Mouse (Mus musculus) embryonic facial prominence, embryonic 13.5 days (tissue): ENCODE results near the gene Zfp366. TPM values are rescaled to one million over a fixed set of nuclear protein-coding genes. Genes with fewer than 3 reads are reported as not detected.

Experiments used
- ATAC-seq: fragments of 200-750 bp; cut with Nextera tagmentation; 2 replicates; pipeline ENCODE4 v1.8.0; 2017; ENCODE audit warnings: low read depth; ENCODE audit not compliant: insufficient number of reproducible peaks, insufficient read depth, low FRiP score, low TSS enrichment
- H3K27ac ChIP-seq: fragments of 300-500 bp; sonication (generic); 2 replicates; pipeline ENCODE4 v1.5.1; 2015; ENCODE audit warnings: moderate library complexity, mild to moderate bottlenecking, inconsistent platforms
- H3K27me3 ChIP-seq: fragments of 300-500 bp; sonication (generic); 2 replicates; pipeline ENCODE4 v1.6.1; 2015; ENCODE audit warnings: mild to moderate bottlenecking, inconsistent platforms
- H3K36me3 ChIP-seq: fragments of 300-500 bp; sonication (generic); 2 replicates; pipeline ENCODE4 v1.6.1; 2015; ENCODE audit warnings: mild to moderate bottlenecking, inconsistent platforms
- H3K4me1 ChIP-seq: fragments of 300-500 bp; sonication (generic); 2 replicates; pipeline ENCODE4 v1.6.1; 2015; ENCODE audit warnings: inconsistent platforms
- H3K4me2 ChIP-seq: fragments of 300-500 bp; sonication (generic); 2 replicates; pipeline ENCODE4 v1.6.1; 2015; ENCODE audit warnings: moderate library complexity, mild to moderate bottlenecking, inconsistent platforms
- H3K4me3 ChIP-seq: fragments of 300-500 bp; sonication (generic); 2 replicates; pipeline ENCODE4 v1.5.1; 2015; ENCODE audit warnings: mild to moderate bottlenecking, inconsistent platforms
- H3K9ac ChIP-seq: fragments of 300-500 bp; sonication (generic); 2 replicates; pipeline ENCODE4 v1.6.1; 2015; ENCODE audit warnings: mild to moderate bottlenecking, inconsistent platforms
- H3K9me3 ChIP-seq: fragments of 300-500 bp; sonication (generic); 2 replicates; pipeline ENCODE4 v1.6.1; 2016; ENCODE audit warnings: inconsistent platforms
- WGBS: fragments of 180-500 bp; shearing (Covaris S2); methylation state at CpG from one replicate; pipeline ENCODE4 v1.1.7; 2015; ENCODE audit warnings: mixed read lengths; 5-methylcytosine and 5-hydroxymethylcytosine counted together
- polyA plus RNA-seq: library from polyadenylated mRNA; unstranded; fragments of >200 nt; fragmentation: Nextera tagmentation; extraction: Ambion mirVana; gene quantifications from 2 replicates; pipeline ENCODE4 v1.2.1, GENCODE M21; 2015

Zfp366 gene
- 0.42 and 0.48 TPM in 2 replicates for polyA plus RNA-seq

DNA sequence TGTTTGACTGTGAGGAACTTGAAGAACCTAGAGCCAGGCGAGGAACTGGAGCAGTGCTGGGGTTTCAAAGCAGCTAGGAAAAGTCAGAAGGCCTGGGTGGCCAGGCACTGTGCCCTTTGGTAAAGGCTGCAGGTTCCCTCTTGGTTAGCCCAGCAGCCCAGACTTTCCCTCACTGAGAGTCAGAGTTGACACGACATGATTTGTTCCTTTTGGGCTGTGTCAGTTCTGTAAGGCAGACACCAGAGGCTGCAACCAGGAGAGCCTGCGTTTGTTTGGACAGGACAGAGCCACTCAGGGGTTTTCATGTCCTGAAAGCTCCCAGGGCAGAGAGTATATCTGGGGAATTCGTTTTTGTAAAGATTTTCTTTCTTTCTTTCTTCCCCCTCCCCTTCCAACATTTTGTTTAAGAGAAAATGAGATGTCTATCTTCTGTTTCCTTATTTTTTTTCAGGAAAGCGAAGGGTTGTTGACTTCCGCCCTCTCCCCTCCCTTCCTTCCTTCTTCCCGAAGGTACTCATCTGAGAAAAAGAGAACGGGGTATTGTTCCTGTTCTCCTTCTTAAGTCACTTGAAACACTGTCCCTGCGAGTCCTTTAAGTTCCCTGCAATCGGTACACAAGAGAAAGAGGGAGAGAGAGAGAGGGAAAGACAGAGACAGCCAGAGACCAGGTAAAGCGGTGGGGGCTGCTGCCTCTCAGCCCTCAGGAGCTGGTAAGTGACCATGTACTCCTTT, at the start of gene Zfp366:
Zfp366 (plus strand) TSS at position 669 of the 732 bp plus-strand sequence.
- Histone ChIP-seq H3K4me3 (peak within 1 kb of the TSS; percentile 10), H3K4me2 (no peak within 1 kb of the TSS), H3K9ac (0 out of 2 replicates have a peak within 1 kb of the TSS, but pooled peaks have one; percentile 12), H3K9me3 (no peaks in the 10 kb centered on the region), H3K27ac (no peak within 1 kb of the TSS), H3K36me3 (no peaks in the 10 kb centered on the region), H3K4me1 (no peaks in the 10 kb centered on the region), H3K27me3 (no peaks in the 10 kb centered on the region)
- ATAC-seq = no peak
- 52% methylated on average over 11 of the region's 11 CpGs for WGBS

GRCm38 (mm10) chr13:99138351-99139255, 46.0 kb upstream of the Zfp366 start:
- Histone ChIP-seq H3K27ac (no peak overlapping the region), H3K4me3 (no peak overlapping the region), H3K4me1 (no peaks in the 10 kb centered on the region), H3K36me3 (no peaks in the 10 kb centered on the region), H3K9me3 (no peaks in the 10 kb centered on the region), H3K4me2 (no peak overlapping the region), H3K27me3 (no peaks in the 10 kb centered on the region), H3K9ac (no peak overlapping the region)
- ATAC-seq = no peak
- WGBS = 72% methylated on average over 12 of the region's 12 CpGs

DNA sequence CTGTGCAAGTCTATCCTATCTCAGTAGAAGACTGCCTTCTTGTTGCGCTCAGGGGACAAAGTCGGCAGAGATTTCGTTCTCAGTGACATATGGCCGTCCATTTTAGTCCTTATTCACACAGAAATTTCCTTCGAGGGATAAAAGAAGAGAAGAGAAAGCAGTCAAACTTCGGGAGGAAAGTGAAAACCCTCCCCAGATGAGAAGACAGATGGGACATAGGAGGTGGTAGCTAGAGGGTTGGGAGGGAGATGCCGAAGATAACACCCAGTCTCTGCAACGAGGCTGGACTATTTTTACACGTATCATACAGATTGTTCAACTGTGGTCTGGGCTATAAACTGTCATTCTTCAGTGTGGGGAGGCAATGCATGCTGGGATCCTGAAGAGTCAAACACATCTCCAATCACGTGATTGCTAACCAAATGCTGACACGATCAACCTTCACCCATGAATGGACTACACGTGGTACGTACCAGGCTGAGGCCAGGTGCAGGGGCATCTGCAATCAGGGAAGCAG, 38.2 kb upstream of the Zfp366 start:
- H3K9ac ChIP-seq = no peak overlapping the region
- no peaks in the 10 kb centered on the region for H3K36me3 ChIP-seq
- H3K9me3 ChIP-seq = no peaks in the 10 kb centered on the region
- no peak for ATAC-seq
- H3K27ac ChIP-seq = no peak overlapping the region
- H3K27me3 ChIP-seq = no peaks in the 10 kb centered on the region
- H3K4me2 ChIP-seq = no peak overlapping the region
- H3K4me1 ChIP-seq = peaks cover 9% of the 10 kb centered on the region
- WGBS = 84% methylated on average over 13 of the region's 13 CpGs
- H3K4me3 ChIP-seq = no peak overlapping the region

- no peaks in the 10 kb centered on the region for H3K9me3 ChIP-seq
- no peak overlapping the region for H3K27ac ChIP-seq
- H3K4me2 ChIP-seq = no peak overlapping the region
- no peaks in the 10 kb centered on the region for H3K36me3 ChIP-seq
- ATAC-seq = no peak
- no peak overlapping the region for H3K9ac ChIP-seq
- 0 out of 2 replicates have a peak, but pooled peaks cover 6% of the 10 kb centered on the region for H3K27me3 ChIP-seq
- H3K4me1 ChIP-seq = peaks cover 14% of the 10 kb centered on the region
- WGBS = 78% methylated on average over 6 of the region's 6 CpGs
- no peak overlapping the region for H3K4me3 ChIP-seq
Observed at GRCm38 (mm10) chr13:99147645-99148111, 36.9 kb upstream of the Zfp366 start.

GRCm38 (mm10) chr13:99149551-99150305, 34.9 kb upstream of the Zfp366 start:
- WGBS = 64% methylated on average over 14 of the region's 14 CpGs
- no peaks in the 10 kb centered on the region for H3K9me3 ChIP-seq
- no peak overlapping the region for H3K4me3 ChIP-seq
- H3K36me3 ChIP-seq = no peaks in the 10 kb centered on the region
- ATAC-seq = no peak
- no peak overlapping the region for H3K9ac ChIP-seq
- H3K4me1 ChIP-seq = peaks cover 15% of the 10 kb centered on the region
- no peak overlapping the region for H3K27ac ChIP-seq
- no peak overlapping the region for H3K4me2 ChIP-seq
- 0 out of 2 replicates have a peak, but pooled peaks cover 12% of the 10 kb centered on the region for H3K27me3 ChIP-seq

DNA sequence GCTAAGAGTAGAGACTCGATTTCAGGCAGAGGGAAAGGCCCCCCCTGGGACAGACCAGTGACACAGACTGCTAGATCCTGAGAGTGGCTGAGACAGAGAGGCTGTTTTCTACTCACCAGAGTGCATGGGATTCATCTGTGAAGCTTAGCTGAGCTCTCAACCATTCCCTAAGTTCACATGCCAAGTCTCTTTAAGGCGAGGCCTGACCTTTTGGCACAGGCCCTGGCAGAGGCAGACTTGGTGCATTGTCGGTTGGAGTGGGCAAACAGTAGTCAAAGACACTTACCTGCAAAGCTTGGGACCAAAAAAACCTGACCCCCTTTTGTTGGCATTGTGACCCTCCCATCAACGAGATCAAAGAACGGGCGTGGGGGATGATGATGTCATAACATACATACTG, 34.0 kb upstream of the Zfp366 start:
- Histone ChIP-seq H3K9ac (no peak overlapping the region), H3K4me1 (peaks cover 15% of the 10 kb centered on the region), H3K27me3 (0 out of 2 replicates have a peak, but pooled peaks cover 12% of the 10 kb centered on the region), H3K36me3 (no peaks in the 10 kb centered on the region), H3K4me3 (no peak overlapping the region), H3K4me2 (no peak overlapping the region), H3K27ac (no peak overlapping the region), H3K9me3 (no peaks in the 10 kb centered on the region)
- ATAC-seq = no peak
- WGBS = 69% methylated on average over 6 of the region's 6 CpGs

GRCm38 (mm10) chr13:99151121-99151520, 33.5 kb upstream of the Zfp366 start:
- peaks cover 15% of the 10 kb centered on the region for H3K4me1 ChIP-seq
- no peak overlapping the region for H3K27ac ChIP-seq
- H3K27me3 ChIP-seq = 0 out of 2 replicates have a peak, but pooled peaks cover 12% of the 10 kb centered on the region
- H3K9me3 ChIP-seq = no peaks in the 10 kb centered on the region
- H3K36me3 ChIP-seq = no peaks in the 10 kb centered on the region
- no peak overlapping the region for H3K4me2 ChIP-seq
- H3K9ac ChIP-seq = no peak overlapping the region
- ATAC-seq = no peak
- 43% methylated on average over 8 of the region's 8 CpGs for WGBS
- H3K4me3 ChIP-seq = no peak overlapping the region

GRCm38 (mm10) chr13:99152305-99152930, 32.2 kb upstream of the Zfp366 start:
- 24% methylated on average over 18 of the region's 18 CpGs for WGBS
- H3K27ac ChIP-seq = no peak overlapping the region
- no peaks in the 10 kb centered on the region for H3K36me3 ChIP-seq
- no peak for ATAC-seq
- 0 out of 2 replicates have a peak, but pooled peaks cover 12% of the 10 kb centered on the region for H3K27me3 ChIP-seq
- H3K9ac ChIP-seq = no peak overlapping the region
- H3K4me3 ChIP-seq = no peak overlapping the region
- H3K4me1 ChIP-seq = peaks cover 15% of the 10 kb centered on the region
- peak overlapping the region; percentile 28 for H3K4me2 ChIP-seq
- no peaks in the 10 kb centered on the region for H3K9me3 ChIP-seq

GRCm38 (mm10) chr13:99157709-99158108, 26.9 kb upstream of the Zfp366 start:
- H3K4me2 ChIP-seq = no peak overlapping the region
- WGBS = 78% methylated on average over 2 of the region's 2 CpGs
- no peak overlapping the region for H3K27ac ChIP-seq
- H3K4me3 ChIP-seq = no peak overlapping the region
- H3K4me1 ChIP-seq = peaks cover 2% of the 10 kb centered on the region; the same call in 1 of the 2 replicates
- H3K9ac ChIP-seq = no peak overlapping the region
- H3K27me3 ChIP-seq = 0 out of 2 replicates have a peak, but pooled peaks cover 5% of the 10 kb centered on the region
- no peaks in the 10 kb centered on the region for H3K9me3 ChIP-seq
- H3K36me3 ChIP-seq = no peaks in the 10 kb centered on the region
- no peak for ATAC-seq

DNA sequence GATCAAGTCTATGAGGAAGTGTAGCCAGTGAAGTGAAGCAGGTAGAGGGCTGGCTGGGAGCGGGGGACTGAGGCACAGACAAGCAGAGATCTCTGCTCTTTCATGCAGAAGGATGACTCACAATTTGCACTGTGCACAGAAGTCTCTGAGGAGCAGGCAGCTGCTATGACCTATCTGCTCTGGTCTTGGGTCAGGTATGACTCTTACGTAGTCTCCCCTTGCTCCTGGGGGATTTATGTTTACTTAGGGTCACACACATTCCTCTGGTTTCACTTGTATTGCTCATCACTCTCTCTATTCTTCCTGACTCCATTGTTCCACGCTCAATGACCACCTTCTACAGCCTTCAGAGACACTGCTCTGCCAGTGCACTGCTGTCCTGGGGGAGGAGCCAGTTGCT, 25.9 kb upstream of the Zfp366 start:
- Histone ChIP-seq H3K9ac (no peak overlapping the region), H3K9me3 (no peaks in the 10 kb centered on the region), H3K36me3 (no peaks in the 10 kb centered on the region), H3K27me3 (no peaks in the 10 kb centered on the region), H3K4me2 (no peak overlapping the region), H3K4me3 (no peak overlapping the region), H3K27ac (no peak overlapping the region), H3K4me1 (peaks cover 12% of the 10 kb centered on the region)
- no peak for ATAC-seq
- WGBS = 85% methylated on average over 3 of the region's 3 CpGs
